Mouse (Mus musculus) lung, adult 2 months (tissue): ENCODE measurements at regions not wholly inside any gene's neighbourhood (a gene's known extent, or its start where the extent isn't known, plus 50 kb on each side); places are given as distances from the start of the nearest gene placed in this dataset.

Source experiments
- DNase-seq: peaks from one replicate; pipeline ENCODE4 v3.0.0; 2022
- H3K4me1 ChIP-seq: fragments of 200-500 bp; 2 replicates; pipeline ENCODE4 v1.6.1; 2011; ENCODE audit warnings: low read length; ENCODE audit not compliant: control insufficient read depth, insufficient read depth
- H3K4me3 ChIP-seq: fragments of 200-500 bp; replicated peaks from 2 replicates; pipeline ENCODE3; 2011; ENCODE audit warnings: low read depth, mild to moderate bottlenecking, control low read depth, low read length; ENCODE audit errors: extremely low read depth
- CTCF ChIP-seq: fragments of 200-500 bp; IDR thresholded peaks from 2 replicates; pipeline ENCODE4 v1.5.1; 2011; ENCODE audit warnings: mild to moderate bottlenecking, low read length, control low read depth; ENCODE audit not compliant: insufficient read depth
- POLR2A ChIP-seq: fragments of 200-500 bp; IDR thresholded peaks from 2 replicates; pipeline ENCODE4 v1.6.1; 2011; ENCODE audit warnings: low read depth, mild to moderate bottlenecking, control low read depth, low read length, borderline replicate concordance; ENCODE audit errors: extremely low read depth
- WGBS: fragments of 180-500 bp; shearing (Covaris S2); methylation state at CpG from one replicate; pipeline ENCODE4 v1.1.7; 2018; 5-methylcytosine and 5-hydroxymethylcytosine counted together

DNA sequence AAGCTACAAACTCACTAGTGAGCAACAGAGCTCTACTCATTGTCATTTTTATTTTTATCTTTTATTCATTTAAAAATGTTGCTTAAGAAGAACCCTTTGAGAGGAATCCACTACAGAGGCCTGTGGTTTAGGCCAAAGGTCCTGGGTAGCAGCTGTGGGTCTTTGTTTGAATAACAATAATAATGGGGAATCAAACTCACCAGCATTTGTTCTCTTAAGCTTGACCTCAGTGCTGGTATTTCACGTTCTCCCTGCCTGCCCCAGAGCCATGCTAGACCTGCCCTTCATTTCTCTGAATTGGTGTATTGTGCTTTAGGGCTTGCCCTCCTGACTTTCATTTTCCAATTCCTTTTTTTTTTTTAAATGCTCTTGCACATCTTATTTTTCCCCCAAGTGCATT is 232.8 kb upstream of the Hs3st1 start:
- no peaks in the 10 kb centered on the region for H3K4me1 ChIP-seq
- no peak for TF ChIP-seq POLR2A
- TF ChIP-seq CTCF = no peak
- DNase-seq = no peak
- H3K4me3 ChIP-seq = no peak overlapping the region
- WGBS = 41% methylated on average over 1 of the region's 1 CpGs

DNA sequence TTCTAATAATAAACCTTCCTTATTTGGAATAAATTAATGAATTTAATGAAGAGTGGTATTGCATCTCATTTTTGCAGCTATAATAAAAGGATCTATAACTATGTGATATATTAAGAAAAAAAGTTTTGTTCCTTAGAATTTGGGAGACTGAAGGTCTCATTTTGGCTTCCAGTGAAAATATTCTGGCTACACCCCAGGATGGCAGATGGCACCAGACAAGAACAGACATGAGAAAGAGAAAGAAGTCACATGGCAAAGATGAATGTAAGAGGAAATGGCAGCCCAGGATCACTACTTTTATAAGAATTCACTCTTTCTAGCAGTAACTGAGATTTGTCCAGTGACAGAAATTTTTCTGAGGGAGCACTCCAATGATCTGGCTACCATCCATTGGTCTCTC is 209.1 kb upstream of the Hs3st1 start:
- TF ChIP-seq CTCF = no peak
- TF ChIP-seq POLR2A = no peak
- no peak overlapping the region for H3K4me3 ChIP-seq
- H3K4me1 ChIP-seq = no peaks in the 10 kb centered on the region; the same call in 1 of the 2 replicates
- no peak for DNase-seq

DNA sequence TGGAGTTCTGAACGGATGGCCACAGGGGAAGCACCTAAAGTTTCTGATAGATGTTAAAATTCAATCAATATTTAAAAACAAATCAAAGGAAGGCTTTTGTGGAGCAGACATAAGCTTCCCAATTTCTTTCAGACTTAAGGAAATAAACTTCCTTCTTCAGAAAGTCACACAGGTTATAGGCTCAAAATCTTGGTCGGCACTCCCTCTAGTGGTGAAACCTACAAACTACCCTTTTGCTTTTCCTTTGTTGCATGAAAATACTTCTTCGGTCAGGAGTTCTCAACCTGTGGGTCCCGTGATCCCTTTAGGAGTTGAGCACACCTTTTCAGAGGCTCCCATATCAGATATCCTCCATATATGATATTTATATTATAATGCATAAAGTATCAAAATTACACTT is 205.7 kb upstream of the Hs3st1 start:
- TF ChIP-seq POLR2A (no peak), CTCF (peak; percentile 42; the same call in 1 of the 2 replicates)
- WGBS = 24% methylated on average over 4 of the region's 4 CpGs
- peak; percentile 5 for DNase-seq
- H3K4me3 ChIP-seq = no peak overlapping the region
- no peaks in the 10 kb centered on the region; the same call in 1 of the 2 replicates for H3K4me1 ChIP-seq

DNA sequence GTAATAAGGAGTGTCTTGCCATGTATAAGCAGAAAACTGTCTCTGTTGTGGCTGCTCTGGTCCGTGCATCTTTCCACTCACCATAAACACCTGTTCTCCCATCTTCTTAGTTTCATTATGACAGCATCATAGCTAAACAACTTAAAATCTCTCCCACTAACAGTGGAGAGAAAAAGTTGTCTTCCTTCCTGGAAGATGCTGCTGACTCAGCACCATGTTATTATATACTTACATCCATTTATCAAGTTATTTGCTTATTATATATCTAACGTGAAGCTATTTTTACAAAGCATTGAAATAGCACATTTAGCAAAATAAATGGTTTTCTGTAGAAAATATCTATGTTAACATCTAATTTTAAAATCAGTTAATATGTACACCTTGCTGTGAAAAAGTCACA is 180.3 kb upstream of the Hs3st1 start:
- WGBS = 73% methylated on average over 2 of the region's 2 CpGs
- H3K4me3 ChIP-seq = no peak overlapping the region
- TF ChIP-seq POLR2A (no peak), CTCF (no peak)
- DNase-seq = no peak
- no peaks in the 10 kb centered on the region for H3K4me1 ChIP-seq

DNA sequence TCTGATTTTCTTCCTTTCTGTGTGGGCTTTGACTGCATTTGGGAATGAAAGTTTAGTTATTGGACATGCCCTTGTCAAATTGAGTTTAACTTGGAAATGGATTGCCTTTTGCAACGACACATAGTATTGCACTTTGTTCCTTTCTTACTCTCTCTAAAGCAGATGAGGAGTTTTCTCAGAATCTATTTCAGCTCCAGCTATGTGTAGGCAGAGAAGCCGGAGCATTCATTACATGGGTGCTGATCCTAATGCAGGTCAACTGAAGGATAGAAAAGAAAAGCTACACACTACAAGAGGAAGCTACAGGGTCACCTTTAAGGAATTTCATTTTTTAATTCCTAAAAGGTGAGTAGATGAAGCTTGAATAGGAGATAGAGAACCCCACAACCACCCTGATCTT is 176.6 kb upstream of the Hs3st1 start:
- WGBS = 81% methylated on average over 2 of the region's 2 CpGs
- DNase-seq = no peak
- TF ChIP-seq POLR2A = no peak
- no peak for TF ChIP-seq CTCF
- Histone ChIP-seq H3K4me1 (no peaks in the 10 kb centered on the region), H3K4me3 (no peak overlapping the region)

DNA sequence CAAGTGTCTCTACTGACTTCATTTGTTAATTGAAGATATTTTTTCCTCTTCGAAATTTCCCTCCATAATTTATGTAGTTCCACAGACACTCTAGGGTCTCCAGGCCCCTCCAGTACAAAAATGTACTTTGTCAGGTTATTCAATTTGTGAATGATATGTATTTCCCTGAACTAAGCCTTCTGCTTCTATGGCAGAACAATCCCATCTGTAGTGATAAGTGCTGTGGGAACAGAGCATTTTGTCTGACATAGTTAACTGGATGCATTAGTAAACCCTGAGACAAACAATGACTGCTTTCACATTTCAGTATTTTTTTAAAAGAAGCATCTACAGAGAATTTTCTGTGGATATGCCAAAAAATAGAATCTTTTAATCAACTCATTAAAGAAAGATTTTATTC is 154.1 kb upstream of the Hs3st1 start:
- no peak for DNase-seq
- H3K4me3 ChIP-seq = no peak overlapping the region
- TF ChIP-seq CTCF (no peak), POLR2A (no peak)
- WGBS = 73% methylated on average over 1 of the region's 1 CpGs
- no peaks in the 10 kb centered on the region for H3K4me1 ChIP-seq

DNA sequence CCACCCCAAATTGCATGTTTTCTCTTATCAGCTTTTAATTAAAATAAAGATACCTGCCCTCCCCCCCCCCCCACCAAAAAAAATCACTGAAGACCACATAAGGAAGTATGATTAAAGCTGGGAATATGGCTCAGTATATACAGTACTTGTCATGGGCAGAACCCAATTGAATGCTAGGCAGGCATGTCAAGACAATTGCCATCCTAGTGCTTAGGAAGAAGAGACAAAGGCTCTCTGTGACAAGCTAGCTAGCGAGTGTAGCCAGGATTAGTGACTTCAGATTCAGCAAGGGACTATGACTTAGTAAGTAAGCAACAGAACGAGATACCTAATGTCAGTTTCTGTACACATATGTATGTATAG is 116.4 kb upstream of the Hs3st1 start:
- H3K4me3 ChIP-seq = no peak overlapping the region
- 70% methylated on average over 2 of the region's 2 CpGs for whole genome bisulfite sequencing
- peaks cover 8% of the 10 kb centered on the region for H3K4me1 ChIP-seq
- no peak for DNase-seq
- TF ChIP-seq CTCF = no peak
- no peak for TF ChIP-seq POLR2A

DNA sequence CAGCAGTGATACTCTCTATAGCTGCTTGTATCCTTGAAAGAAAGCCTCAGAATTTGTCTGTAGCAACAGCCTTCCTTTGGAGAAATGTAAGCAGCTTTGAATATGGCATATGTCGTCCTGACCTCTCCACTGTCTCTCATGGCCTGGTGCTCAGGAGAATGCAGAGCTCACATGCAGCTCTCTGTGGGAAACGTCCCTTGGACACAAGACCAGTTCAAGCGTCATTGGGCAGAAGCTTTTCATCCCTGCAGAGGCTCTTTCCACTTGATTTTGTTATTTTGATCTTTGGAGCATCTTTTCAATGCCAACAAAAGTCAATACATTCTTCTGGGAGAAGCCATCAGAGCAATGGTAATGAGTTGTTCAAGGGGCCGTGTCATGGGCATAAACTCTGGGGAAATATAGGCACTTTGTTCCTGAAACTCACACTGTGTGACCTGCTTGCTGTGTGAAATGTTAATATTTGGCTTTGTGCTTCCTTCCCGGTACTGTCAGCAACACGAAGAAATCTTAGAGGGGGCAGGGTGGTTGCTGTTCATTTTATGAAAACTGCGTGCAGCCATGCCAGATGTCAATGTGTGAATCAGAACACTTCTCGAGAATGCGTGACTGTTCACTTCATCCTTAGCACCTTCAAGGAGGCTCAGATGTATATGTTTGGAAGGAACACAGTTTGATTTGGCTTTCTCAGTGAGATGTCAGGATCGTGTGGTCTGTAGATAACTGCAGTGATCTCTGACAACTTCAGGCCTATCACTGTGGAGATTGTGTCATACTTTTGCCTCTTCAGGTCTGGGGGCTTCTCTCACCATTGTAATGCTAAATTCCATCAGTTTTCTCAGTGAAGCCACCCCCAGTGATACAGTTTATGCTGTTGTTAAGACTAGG is 115.8 kb upstream of the Hs3st1 start:
- no peak for TF ChIP-seq POLR2A
- no peak for TF ChIP-seq CTCF
- no peak for DNase-seq
- Histone ChIP-seq H3K4me3 (no peak overlapping the region), H3K4me1 (peaks cover 8% of the 10 kb centered on the region)
- 41% methylated on average over 10 of the region's 10 CpGs for WGBS

DNA sequence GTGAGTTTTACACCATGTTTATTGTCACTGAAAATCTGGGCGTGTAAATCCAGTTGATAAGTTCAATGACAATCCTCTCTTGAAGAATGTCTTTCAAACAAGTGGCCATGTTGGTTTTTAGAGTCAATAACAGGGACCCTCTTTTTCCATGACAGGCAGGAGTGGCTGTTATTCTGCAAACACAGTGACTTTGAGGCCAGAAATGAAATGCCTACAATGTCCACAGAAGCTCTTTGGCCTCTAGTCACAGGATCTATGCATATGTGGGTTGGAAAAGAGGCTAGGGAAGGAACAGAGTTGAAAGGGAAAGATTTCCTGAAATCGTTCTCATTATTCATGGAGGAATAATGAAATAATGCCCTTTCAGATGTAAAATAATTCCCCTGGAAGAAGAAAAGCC is 101.9 kb upstream of the Hs3st1 start:
- no peak for DNase-seq
- WGBS = 68% methylated on average over 2 of the region's 2 CpGs
- TF ChIP-seq CTCF (no peak), POLR2A (no peak)
- Histone ChIP-seq H3K4me1 (no peaks in the 10 kb centered on the region), H3K4me3 (no peak overlapping the region)

DNA sequence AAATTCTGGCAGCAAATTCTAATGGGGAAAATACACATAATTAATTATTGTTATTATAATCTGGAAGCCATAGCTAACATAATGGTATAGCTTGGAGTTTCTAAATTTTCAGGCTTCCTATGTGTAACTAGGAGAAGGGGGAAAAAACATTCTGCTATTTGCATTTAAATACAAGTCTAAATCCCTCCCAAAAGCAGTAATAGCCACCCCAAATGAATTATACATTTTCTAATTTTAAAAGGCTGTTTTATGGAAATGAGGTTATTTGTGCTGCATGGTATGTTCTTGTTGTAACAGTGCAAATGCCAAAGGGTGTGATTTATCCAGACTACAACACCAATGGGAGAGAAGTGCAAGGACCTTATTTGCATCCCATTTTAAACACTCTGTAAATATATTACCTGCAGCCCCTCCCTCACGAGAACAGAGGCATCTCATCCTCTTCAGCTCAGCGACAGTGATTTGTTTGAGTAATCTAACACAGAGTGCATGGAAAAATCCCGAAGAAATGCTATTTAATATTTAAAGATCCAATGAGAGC is 101.4 kb upstream of the Hs3st1 start:
- Histone ChIP-seq H3K4me1 (no peaks in the 10 kb centered on the region), H3K4me3 (no peak overlapping the region)
- WGBS = 64% methylated on average over 3 of the region's 3 CpGs
- no peak for DNase-seq
- TF ChIP-seq CTCF (no peak), POLR2A (no peak)
